Mouse (Mus musculus) CD4-positive, CD25-positive, alpha-beta regulatory T cell, adult 4 months (primary cell): ENCODE results near the gene B4galnt1. TPM values are rescaled to one million over a fixed set of nuclear protein-coding genes. Genes with fewer than 3 reads are reported as not detected.

Experiments used
- ATAC-seq: one replicate; pipeline ENCODE4 v1.8.0; 2017
- polyA plus RNA-seq, 2 experiments: library from polyadenylated mRNA; unstranded; fragments of 100-300 nt; shearing (Covaris generic); gene quantifications; one replicate each; pipeline ENCODE4 v1.2.1; 2017

The B4galnt1 gene
- polyA plus RNA-seq, 2 experiments from 2014 or later: 166 to 206 TPM

DNA sequence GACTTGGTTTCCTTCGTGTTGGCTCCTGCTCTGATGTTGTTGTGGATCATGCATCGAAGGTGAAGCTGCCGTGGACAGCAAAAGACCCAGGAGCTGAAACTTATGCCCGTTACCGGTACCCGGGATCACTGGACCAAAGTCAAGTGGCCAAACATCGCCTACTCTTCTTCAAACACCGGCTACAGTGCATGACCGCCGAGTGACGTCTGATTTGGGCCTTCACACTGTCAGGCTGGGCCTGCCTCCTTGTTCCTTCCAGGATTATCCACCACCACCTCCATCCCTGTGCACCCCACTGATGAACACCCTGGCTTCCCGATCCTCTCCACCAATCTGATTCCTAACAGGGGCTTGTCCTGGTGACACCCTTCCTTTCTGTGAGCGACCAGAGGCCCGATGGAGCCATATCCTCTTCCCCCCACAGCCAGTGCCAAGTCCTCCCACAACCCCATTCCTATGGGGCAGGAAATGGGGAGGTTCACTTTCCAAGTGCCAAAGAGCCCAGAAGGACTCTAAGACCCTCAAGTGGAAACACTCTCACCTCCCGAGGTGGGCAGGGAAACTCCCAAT, 6.7 kb downstream of the B4galnt1 start:
- ATAC-seq: no peak

DNA sequence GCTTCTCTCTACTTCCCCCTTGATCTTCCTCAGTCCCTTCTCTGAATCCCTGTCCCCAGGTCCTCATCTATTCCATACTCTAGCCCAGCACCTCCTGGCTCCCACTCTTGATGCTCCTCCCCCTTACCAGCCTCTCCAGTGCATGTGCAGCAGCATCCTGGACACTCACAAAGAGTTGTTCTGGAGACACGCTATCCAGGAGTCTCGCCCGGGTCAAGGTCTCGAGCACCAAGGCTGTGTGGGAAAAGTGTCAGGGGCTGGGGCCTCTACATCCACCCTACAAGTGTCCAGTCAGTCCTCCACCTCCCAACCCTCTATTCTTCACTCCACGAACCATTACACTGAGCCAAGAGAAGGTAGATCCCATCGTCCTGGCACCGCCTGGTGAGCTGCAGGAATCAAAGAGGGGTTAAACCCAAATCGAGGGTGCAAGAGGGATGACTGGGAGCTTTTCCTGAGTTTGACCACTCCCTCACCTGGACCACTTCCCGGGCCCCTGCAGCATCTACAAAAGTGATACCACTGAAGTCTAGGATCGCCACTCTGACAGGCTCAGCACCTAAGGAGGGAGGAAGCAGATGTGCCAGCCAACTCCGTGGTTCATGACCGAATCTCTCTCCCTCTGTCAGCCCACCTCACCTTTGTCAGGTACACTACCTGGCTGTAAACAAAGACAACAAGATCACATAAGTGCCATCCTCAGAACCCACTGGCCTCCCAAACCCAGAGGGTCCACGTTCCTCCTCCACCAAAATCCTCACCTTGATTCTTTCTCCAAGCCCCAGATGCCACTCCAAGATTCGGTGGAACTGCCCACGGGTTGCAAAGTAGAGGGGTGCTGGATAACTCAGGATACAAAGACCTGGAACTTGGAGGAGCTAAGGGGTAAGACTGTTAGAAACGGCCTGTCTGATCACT, 8.4 kb downstream of the B4galnt1 start:
- ATAC-seq: no peak

DNA sequence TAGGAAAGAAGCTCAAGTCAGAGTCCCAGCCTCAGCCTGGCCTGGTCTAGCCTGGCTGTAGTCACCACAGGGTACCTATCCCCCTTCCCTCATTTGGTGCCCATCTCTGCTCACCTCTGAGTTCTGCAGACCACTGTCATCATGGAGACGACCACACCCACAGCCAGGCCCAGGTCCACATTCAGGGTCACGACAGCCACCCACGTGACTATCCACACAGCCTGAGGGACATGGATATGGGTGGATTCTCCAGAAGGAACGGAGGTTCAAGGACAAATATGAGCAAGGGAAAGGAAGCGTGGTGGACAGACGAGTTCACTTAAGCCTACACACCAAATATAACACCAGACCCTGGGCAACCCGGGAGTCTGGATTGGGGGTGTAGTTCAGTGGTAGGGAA, 9.1 kb downstream of the B4galnt1 start:
- ATAC-seq: no peak

DNA sequence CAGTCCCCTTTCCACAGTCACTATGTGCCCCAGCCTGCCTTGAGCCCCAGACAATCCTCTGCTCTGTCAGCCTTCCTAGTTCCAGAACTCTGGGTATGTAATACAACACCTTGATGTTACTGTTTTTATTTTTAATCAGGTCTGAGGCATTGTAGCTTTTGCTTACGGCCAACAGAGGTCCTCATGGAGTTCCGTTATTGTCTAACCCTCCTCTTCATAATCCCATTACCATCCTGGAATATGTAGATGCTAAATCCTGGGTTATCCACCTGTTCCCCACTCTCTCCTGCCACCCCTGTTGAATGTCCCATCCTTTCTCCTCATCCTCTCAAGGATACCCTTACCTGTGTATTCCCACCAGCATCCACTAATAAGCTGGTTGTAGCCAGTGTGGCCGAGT, 11.2 kb downstream of the B4galnt1 start:
- no peak for ATAC-seq

DNA sequence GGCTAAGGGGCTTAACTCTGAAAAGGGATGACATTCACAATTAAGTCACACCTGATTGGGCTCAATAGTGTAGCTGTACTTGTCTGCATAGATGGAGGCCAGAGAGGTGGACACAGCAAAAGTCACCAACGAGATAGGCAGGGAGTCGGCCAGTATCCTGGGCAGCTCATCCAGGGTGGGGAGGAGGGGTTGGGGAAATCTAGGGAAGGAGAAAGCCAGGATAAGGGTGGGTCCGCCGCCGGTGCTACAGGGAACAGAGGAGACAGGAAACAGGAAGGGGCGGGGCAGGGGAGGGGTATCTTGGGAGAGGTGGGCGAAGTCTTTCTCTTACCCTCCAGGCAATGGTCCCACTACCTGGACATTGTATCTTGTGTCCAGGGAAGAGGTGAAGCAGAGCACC, 11.7 kb downstream of the B4galnt1 start:
- ATAC-seq: no peak

DNA sequence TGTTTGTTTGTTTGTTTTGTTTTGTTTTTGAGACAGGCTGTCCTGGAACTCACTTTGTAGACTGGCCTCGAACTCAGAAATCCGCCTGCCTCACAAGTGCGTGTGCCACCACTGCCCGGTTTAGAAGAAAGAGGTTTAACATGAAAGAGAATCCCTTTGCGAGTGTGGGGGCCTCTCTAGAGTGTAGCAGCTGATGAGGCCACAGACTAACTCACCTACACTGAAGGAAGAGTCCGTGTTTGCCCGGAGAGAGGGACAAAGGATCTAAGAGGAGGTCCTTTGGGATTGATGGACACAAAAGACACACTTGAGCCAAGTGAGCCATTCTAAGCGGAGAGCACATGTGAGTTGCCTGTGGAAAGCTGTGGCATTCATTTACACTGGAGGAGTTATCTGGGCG, 12.2 kb downstream of the B4galnt1 start:
- no peak for ATAC-seq

DNA sequence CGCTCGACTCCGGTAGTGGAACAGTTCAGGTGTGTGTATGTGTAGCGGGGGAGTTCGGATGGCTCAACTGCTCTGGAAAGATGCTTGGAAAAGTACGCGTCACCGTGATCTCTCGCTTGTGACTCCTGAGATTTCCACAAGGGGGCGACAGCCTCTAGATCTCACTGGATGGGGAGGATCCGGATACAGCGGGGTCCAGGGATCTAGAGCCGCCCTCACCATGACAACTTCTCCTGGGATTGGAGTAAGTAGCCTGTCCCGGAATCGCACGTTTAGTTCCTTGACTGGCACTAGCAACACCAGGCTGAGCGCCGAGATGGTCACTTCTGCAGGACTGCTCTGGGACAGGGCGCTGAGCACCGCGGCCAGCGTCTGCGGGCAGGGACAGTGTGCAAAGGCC, 12.7 kb downstream of the B4galnt1 start:
- ATAC-seq: peak; percentile 53

DNA sequence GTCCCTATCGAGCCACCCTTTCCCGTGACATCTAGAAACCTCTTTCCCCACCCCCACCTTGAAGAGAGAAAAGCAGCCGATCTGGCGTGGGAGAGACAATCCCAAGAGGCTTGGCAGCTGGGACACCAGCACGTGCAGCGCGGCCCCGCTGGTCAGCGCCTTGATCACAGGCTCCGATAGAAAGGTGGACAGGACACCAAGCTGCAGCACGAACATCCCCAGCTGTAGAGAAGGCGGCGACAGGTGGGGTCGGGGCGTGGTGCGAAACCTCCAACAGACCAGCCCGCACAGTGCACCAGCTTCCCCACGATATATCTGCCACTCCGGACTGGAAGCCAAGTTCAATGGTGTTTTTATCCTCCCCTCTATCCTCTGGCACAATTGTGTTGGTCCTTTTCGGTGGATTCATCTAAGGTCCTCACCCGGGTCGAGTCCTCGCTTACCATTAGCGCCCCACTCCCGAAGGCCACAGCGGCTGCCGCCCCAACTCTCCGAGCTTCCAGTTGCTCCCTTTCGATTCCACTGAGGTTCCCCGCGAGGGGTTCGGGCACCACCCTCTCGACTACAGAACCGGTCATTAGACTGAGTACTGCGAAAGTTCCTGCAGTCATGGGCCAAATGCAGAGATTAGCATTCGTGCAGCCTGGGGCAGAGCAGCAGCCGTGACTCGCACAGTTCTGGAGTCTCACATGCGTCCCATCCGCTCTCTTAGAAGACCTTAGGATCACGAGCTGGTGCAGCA, 13.4 kb downstream of the B4galnt1 start:
- no peak for ATAC-seq

DNA sequence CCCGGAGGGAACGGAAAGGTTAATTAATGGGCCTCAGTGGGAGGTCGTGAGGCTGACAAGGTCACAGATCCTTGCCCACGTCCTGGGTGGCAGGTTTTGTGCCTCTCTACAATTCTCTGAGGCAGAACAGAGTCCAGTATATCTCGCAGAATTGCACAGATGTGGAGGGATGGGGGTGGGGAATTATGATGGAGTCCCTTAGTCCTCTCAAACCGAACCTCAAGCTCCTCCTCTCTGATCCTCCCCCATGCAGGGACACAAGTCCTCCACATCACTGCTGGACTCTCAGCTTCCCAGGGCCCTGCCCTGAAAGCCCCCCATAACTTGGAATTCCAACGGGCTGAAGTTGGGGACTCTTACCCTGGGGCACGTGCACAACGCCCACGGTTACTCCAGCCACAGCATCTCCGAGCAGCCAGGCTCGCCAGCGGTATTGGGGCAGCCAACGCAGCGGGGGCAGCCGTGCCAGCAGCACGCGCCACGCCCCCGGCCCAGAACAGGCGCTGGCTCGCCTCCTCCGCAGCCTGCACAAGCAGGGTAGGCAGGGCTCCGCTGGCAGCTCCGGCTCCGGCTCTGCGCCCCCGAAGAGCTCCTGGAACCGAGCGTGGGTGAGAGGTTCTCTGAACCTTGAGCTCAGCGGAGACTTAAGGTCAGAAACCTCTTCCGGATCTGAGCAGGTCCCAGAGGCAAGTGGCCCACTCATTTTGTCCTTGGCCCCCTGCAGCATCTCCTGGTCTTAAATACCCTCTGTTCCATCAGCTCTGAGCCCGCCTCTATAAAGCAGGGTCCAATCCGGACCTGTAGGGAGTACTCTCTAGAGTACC, 15.1 kb downstream of the B4galnt1 start, which contains the start of gene Slc26a10:
TSS of gene Slc26a10 (minus strand) at position 775 of the 824 bp plus-strand sequence.
- ATAC-seq: peak; percentile 11

DNA sequence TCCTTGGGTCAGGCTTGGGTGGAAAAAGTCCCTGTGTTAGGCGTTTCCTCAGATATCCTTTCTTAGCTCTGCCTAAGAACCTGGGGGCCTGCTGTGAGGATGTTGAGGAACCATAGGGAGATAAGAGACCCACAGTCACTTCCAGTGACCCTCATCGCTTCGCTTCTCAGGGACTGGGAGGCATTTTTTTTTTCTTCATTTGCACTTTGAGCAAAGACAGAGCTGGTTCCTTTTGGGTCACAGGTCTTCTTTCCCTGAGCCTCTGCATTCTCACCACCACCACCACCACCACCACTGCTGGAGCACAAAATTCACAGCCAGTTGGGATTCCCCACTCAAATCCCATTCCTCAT, 15.6 kb downstream of the B4galnt1 start:
- ATAC-seq: no peak

DNA sequence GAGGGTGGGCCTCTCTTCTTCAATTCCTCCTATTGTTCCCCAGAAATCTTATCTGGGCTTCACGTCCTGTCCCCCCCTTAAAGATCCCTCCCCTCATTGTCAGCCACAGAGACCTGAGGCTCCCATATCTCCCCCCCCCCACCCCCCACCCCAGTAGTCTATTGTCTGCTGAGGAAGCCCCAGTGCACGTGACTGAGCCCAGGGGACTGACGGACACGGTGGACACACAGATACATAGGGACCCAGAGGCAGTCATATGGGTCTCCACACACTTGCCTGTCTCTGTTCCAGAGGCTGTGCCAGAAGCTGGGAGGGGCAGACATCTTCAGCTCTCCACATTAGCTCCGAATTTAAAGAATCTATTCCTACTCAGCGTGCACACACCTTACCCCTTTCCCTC, 16.5 kb downstream of the B4galnt1 start:
- ATAC-seq: no peak

DNA sequence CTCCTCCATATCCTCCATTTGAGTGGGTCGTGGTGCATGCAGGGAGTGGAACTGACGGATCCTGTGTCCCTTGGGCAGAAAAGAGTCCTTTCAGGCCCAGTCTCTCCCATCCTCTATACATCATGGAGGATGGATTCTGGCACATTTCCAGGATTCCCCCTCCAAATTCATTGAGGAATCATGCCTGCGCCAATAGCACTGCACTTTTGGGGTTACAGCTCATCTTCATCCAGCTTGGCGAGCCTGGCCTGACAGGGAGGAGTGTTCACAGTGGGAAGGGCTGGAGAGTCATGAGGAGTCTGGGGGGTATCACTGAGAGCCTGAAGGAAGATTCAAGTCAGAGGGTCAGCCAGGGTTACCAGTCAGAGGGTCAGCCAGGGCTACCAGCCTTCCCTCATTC, 17.6 kb downstream of the B4galnt1 start:
- no peak for ATAC-seq

DNA sequence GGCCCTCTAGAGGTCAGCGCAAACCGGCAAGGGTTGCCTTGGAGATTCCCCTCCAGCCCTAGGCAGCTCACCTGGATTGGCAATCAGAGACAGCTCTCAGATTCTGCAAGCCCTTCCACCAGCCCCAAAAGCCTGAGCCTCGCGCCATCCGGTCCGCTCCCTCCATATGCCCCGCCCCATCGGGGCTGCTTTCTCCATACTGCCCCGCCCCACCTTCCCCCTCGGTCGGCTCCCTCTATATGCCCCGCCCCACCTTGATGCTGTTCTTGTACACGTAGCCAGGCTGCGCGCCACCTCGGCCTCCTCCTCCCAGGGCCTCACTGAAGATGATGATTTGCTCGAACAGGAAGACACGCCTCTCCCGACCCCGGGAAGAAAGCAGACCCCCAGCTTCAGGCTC, 18.7 kb downstream of the B4galnt1 start:
- ATAC-seq: no peak

DNA sequence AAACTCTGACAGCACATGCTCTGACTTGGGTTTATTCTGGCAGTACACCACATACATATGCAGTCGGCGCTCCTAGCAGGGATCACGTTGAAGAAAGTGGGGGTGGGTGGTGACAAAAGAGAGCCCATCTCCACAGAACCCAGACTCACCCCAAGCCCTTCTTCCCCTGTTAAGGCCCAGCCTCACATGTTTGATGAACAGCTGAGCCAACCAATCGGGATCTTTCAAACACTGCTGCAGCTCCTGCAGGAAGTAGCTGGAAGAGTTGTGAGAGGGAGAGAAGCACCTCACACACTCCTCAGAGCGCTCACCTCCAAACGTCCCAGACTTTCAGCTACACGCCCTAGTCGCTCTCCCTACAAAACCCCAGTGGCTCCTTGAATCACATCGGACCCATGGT, 20.1 kb downstream of the B4galnt1 start:
- ATAC-seq: no peak

DNA sequence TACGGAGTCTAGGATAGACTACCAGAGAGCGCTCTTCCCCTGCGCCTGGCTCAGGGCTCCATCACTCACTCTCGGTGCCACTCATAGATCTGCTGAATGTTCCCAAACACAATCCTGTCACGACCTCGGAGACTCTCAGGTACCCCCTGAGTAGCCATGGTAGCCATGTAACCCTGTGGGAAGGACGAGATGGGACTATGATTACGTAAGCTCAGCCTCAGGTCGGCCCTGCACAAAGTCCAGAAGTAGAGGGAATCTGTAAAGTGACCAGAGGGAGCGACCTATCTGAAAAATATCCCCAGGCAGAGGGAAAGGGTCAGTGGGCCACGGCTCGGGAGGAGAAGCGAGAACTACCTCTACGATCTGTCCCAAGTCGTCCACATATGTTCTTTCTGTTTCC, 20.5 kb downstream of the B4galnt1 start:
- no peak for ATAC-seq

DNA sequence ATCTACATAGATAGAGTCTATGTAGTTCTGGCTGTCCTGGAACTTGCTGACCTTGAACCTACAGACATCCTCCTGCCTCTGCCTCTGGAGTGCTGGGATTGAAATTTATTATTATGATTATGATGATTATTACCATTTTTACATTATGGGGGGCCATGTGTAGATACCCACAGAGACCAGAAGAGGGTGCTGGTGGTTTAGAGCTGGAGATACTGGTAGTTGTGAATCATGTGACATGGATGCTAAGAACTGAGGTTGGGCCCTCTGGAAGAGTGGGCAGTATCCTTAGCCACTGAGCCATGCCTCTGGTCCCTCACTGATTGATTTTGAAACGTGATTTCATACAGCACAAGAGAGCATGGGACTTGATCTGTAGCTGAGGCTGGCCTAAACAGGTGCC, 21.4 kb downstream of the B4galnt1 start:
- no peak for ATAC-seq

DNA sequence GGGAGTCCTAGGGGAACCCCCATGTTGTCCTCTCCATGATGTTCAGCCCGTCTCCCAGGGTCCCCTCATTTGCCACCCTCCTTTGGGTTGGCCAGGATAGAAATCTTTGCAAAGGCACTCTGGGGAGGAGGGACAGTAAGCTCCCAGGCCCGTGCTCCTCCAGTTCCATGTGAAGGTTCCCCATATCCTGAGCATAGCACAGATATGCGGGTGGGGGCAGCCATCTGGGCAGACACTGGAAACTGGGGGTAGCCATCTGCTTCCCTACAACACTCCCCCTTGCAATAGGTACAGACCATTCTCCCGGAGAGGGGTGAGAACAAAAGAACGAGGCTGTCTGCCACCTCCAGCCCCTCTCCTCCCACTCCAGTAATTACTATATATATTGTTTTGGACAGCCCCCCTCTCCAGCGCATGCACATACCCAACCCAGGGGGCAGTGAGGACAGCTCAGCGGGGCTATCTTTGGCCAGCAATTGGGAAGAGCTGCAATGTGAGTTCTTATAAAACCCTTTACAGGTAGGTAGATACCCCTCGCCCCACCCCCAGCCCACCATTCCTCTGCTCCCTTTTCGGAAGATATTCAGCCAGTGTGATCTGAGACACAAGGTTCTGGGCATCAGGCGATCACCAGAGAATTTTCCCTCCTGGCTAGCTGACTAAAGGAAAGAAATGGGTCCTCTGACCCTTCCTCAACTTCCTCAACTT, 22.5 kb downstream of the B4galnt1 start:
- ATAC-seq: no peak

DNA sequence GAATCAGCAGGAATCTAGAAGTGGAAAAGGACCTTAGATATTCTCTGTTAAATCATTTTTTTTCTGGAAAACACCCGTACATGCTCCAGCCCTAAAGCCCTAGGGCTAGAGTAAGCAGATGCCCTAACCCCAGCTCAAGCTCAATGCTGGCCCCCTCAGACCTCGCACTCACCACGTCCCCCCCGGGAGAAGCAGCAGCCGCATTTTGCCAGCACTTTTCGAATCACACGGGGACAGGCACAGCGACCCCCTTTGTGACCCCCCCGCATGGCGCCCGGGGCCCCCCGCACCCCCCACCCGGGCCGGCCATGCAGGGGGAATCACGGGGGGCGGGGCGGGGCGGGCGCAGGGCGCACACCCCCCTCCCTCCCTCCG, 23.0 kb downstream of the B4galnt1 start:
- no peak for ATAC-seq

DNA sequence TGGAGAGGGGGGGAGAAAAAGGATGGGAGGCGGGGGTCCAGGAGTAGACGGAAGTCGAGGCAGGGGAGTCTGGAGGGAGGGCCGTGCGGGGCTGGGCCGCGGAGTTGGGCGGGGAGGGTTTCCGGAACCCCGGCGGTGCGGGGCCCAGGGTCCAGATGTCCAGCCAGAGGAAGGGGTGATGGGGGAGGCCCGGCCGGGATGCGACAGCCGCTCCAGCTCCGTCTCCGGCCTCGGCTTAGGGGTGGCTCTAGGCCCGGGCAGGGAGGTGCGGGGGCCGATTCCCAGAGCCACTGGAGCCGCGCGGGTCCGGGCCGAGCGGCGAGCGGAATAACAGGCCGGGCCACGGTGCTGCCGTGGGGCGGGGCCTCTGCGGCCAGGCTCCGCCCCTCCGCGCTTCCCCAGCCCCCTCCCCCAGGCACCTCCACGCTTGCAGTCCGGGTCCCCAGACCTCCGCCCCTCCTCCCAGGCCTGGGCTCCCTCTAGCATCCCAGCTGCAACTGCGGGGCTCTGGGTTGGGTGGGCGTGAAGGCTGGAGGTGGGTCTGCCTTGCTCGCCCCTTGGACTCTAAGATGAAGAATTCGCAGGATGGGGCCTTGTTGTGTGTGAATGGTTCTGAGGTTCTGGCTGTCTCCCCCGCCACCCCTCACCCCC, 23.6 kb downstream of the B4galnt1 start:
- peak; percentile 31 for ATAC-seq

DNA sequence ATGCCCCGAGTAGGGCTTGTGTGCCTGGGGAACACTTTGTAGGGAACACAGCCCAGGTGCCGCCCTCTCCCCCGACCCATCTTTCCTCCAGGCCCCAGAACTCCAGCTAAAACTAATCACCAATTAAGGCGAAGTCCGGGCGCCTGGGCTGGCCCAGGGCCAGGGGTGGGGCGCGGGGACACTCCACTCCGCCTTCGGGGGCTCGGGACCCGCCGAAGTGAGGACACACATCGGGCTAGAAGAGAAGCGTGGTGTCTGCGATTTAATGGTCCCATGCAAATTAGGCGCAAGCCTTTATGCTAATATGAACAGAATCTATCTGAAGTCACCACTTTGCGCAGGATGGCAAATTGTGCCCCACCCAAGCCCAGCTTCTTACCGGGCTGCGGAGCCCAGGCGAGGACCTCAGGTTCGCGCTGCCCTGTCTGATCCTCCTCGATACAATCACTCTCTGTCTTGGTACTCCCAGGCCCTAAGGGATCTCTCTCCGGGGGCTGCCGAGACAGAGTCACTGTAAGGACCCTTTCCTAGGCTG, 24.2 kb downstream of the B4galnt1 start:
- ATAC-seq: peak; percentile 39

DNA sequence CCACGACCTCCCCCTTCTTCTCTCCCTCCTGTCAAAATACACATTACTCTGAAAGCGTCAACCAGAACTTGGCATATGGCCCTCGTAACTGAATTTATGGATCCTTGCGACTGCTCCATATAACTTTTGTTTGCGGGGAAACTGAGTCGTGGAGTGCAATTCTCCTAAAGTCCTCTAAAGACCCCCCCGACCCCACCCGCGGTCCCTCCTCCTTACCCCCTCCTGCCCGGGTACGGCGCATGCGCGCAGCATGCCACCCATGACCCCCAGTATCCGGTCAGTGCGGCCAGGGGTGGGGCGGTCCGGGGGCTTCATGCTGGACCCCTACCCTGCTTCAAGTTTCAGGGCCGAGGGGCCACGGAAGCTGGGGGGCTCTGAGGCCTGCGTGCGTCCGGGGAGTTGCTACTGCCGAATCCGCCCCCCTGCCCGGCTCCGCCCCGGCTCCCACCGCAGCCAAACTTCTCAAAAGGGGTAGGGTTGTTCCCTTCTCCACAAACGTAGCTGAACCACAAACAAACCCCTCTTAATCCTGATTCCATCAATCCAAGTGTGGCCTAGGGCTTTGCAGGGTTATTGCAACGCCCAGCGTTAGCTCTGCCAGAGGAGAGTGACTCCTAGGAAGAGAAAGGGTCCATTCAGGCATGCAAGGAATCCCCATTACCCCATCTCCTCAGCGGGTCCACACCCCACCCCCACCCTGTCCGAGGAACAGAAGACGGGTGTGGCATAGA, 24.8 kb downstream of the B4galnt1 start, which contains the start of gene Arhgef25:
TSS of gene Arhgef25 (minus strand) at position 433 of the 731 bp plus-strand sequence.
- no peak for ATAC-seq
